Mouse (Mus musculus) heart, adult 2 months (tissue): Measurements from ENCODE around the gene Rnf220.

ENCODE experiments used
- CTCF ChIP-seq: fragments of 200-600 bp; IDR thresholded peaks from 2 replicates; pipeline ENCODE4 v1.8.1; 2022; ENCODE audit warnings: antibody characterized with exemption, mild to moderate bottlenecking, moderate library complexity
- POLR2A ChIP-seq: fragments of 200-500 bp; IDR thresholded peaks from 2 replicates; pipeline ENCODE4 v1.6.1; 2011; ENCODE audit warnings: mild to moderate bottlenecking, low read depth, low read length, control low read depth; ENCODE audit not compliant: insufficient read depth

DNA sequence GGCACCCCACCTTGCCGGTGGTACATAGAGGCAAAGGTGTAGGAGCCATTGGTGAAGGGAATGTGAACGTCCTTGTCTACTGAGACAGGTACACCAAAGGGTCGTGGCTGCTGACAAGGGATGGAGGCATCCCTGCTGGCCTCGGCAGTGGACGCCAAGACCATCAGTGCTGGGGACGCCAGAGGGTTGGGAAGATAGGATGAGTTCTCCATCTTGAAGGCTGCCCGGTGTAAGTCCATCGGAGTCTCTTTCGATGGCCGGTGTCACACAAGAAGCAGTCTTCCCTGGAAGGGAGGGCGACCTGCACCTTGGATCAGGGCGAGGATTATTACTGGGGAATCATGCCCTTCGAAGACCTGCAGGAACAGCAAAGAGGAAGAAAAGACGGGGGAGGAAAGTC, 6.9 kb downstream of the Rnf220 start:
- TF ChIP-seq POLR2A (no peak), CTCF (no peak)
